Mouse (Mus musculus) R1 (cell line): ENCODE data around the gene Zic2.
"Not testable (repeated sequence)": the region's sequence is repeated elsewhere in the genome, so short reads cannot be mapped to it uniquely, and the experiment has no call there.

Source experiments
- DNase-seq: peaks from one replicate; pipeline ENCODE4 v3.0.0-alpha.2; 2018; ENCODE audit warnings: low read depth, low spot score

The Zic2 gene

DNA sequence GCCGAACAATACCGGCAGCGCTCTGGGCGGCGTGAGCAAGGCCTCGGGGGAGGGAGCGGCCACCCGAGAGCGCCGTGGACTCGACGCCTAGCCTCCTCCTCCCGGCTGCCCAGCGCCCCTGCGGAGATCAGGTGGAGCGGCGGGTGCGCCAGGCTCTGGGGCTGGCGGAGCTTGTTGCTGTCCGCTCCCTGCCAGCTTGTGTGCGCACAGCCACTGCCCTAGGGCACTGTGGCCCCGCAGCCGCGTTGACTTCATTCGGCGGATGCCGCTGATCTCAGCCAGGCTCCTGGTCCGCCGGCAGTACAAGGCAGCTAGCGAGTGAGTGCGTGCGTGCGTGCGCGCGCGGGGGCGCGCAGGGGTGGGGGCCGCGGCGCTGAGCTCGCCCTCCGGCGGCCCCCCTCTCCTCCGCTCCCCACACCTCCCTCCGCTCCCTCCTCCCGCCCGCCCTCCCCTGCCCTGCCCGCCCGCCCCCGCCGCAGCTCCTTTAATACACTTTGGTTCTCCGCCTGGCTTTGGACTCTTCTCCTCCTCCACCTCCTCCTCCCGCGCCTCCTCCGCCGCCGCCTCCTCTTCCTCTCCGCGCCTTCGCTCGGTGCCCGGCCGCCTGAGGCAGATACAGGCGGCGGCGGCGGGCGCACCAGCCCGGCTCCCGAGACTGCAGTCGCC, at the start of gene Zic2:
Gene Zic2, plus strand, starts transcription at position 545 of the 666 bp plus-strand sequence.
- no peak for DNase-seq

GRCm38 (mm10) chr14:122426529-122427203, 48.6 kb upstream of the Zic2 start:
- DNase-seq = no peak

- DNase-seq = no peak
These were observed 48.1 kb upstream of the Zic2 start for GRCm38 (mm10) chr14:122427204-122427560.

DNA sequence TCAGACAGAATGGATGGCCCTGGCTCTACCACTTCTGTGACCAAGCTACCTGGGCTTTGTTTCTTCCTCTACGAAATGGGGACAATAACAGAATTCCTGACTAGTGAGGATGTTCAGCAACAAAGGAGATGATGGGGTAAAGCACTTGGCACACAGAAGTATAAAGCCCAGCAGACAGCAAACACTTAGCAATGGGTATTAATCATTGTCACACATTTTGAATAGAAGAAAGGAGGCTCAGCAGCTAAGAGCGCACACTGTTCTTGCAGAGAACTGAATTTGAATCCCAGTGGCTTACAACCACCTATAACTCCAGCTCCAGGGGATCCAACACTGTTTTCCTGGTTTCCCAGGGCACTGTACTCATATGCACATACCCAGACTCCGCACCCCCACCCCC, 47.6 kb upstream of the Zic2 start:
- no peak for DNase-seq

DNA sequence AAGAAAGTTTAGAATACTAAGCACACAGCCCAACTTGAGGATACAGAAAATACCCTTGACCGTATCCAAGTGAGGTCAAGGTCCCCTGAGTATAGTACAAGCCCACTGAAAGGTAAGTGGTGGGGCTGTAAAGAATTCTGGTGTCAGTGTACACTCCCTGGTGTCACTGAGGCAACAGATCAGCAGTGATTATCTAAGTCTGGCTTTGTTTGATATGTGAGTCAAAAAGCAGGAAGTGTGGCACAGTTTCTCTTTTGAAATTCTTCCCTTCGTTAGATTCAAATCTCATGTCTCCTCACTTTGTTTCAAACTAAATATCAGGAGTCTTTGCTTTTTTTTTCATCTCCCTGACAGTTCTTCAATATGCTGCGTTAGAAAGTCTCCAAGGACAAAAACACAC, 42.7 kb upstream of the Zic2 start:
- DNase-seq = peak; percentile 65

DNA sequence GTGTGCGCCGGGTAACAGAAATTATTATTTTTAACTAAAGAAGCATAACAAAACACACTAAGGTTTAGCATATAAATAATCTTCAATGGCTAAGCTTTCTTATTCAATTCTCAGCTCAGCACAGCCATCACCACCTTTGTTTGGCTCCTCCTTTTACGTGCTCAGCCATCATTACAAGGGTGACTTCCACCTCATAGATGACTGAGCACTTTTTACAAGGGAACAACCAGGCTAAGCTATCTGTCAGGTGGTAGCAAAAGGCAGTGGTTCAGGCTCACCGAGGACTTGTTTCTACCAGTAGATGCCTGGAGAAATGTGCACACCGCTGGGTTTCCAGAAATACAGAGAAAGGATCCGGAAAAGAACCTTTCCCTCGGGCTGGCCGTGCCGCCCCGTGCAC, 41.2 kb upstream of the Zic2 start:
- DNase-seq = peak; percentile 90

DNA sequence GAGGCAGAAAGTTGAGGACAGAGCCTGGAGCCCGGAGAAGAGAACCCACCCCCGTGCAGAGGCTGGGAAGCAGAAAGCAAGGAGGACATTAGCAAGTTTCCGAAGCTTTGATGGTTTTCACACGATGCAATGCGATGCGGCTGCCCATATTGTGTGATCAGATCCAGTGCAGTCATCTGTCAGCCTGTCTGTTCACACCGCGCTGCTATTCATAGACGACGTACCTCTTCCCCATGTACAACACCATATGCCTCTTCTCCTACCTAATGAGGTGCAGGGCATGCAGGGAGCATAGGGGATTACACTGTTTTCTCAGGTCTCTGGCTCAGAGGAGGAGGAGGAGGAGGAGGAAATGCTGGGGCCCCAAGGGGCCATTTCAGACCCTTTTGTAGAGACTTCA, 38.4 kb upstream of the Zic2 start:
- no peak for DNase-seq

DNA sequence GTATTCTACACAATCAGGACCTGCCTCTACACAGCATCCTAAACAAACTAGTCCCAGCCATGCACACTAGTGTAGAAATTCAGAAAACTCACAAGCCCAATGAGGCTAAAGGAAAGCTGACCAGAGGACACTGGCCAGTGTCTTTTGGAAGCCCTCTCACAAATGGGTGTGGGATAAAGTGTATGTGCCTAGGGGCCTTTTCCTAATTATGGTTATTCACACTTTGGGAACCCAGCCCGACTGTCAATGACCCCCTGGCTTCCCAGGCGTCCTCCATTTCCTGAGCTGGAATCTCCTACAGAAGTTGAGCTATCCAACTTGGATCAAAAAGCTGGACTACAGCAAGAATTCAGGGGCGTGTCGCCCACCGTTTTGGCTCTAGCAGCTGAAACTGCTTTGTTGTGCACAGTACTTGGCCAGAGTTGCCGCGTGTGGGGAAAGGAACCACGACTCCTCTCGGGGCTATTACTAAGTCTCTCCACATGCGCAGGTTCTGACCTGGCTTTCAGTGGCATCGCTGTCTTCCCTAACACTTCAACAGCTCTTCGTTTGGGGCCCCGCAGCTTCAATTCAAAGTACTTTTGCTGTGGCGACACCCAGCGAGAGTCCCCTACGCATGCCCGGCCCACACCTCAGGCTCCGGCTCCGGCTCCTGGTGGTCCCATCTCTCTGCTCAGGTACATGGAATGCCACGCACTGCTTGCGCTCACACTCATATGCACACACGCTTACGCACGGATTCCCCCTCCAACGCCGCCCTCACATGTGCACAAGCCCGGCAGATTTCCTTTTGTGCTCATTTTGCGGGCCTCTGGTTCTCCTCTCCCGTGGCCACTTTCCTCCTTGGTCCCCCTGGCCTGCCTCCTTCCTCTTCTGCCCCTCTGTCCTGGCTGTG, 25.4 kb upstream of the Zic2 start:
- peak; percentile 71 for DNase-seq

DNA sequence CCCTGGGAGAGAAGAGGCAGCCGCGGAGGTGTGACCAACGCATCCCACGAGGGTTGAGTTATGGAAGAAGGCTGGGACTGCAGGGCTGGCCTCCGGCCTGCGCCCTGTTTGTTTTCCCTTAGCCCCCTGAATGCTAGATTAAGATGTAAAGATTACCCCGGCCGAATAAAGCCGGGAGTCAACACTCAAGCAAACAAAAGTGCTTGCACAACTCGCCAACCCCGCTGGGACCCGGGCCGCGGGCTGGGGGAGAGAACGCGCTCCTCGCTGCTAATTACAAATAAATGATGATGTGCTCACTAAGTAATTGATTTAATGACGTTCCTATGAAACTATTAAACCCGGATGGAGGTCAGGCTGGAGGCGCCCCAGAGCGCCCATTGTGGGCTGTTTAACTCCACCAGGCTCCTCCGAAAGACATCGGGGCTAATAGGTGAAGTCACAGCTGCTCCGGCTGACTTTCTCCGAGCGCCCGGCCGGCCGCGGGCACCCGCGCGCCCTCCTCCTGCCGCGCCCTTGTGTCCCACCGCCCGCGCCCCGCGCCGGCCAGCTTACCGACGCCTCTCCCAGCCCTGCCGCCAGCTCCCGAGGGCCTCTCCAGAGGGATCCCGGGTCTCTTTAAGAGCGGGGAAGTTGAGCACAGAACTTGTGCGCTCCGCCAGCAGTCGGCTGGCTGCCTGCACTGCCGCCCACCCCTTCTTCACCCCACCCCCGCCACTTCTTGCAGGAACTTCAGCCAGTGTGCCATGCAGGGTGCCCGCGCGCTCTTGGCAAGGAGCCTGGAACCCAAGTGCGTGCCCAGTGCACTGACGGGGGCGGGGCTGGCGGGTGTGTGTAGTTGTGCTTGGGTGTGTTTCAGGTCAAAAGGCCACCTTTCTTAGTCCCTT, 24.5 kb upstream of the Zic2 start, which contains the start of gene Gm5089:
Gene Gm5089, minus strand, starts transcription at position 620 of the 887 bp plus-strand sequence.
- DNase-seq = peak; percentile 57

- DNase-seq = no peak
These were observed 23.6 kb upstream of the Zic2 start for GRCm38 (mm10) chr14:122451551-122452145.

- no peak for DNase-seq
These were observed 22.4 kb upstream of the Zic2 start for GRCm38 (mm10) chr14:122452701-122453387.

DNA sequence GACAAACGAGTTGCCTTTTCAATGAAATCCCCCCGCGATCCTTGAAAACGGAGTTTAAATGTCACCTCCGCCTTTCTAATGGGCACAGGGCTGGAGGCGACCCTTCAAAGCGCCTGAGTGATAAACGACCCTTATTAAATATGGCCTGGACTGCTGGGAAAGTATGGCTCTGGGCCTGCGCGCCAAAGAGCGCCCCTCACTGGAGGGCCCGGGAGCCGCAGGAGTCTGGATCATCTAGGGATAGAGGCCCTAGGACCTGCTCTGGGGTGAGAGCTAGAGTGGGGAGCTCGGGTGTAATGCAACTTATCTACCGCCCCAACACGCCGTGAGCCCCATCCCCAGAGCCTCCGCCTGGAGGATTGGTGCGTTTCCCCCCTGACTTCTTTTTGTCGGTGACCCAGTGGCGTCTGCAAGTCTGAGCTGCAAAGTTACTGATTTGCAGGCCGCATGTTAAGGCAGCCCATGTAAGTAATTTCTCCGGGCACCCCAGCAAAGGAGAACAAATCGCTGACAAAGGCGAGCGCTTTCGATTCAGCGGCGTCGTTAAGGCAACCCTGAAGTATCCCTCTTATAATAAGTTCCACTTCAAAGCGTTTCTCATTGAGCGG, 21.7 kb upstream of the Zic2 start:
- peak; percentile 69 for DNase-seq

GRCm38 (mm10) chr14:122453996-122454738, 21.1 kb upstream of the Zic2 start:
- DNase-seq = no peak

- DNase-seq = no peak
These were observed 20.2 kb upstream of the Zic2 start for GRCm38 (mm10) chr14:122454901-122455561.

GRCm38 (mm10) chr14:122455562-122455958, 19.7 kb upstream of the Zic2 start:
- no peak for DNase-seq

DNA sequence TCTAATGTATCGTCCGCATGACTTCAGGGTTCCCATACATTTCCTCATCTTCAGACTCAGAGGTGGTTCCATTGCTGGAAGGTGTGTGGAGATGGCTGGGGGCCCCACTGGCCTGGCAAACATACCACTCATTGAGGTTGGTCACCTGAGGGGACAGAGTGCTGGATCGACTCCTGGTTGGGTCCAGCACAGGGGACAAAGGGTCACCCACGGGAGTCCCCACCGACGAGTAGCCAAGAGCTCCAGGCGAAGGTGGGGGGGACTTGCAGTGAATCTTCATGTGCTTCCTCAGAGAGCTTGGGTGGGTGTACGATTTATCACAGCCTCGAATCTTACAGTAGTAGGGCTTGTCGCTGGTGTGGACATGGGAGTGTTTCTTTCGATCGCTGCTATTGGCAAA, 15.9 kb upstream of the Zic2 start:
- DNase-seq = not testable (repeated sequence)

- DNase-seq = no peak
These were observed 15.5 kb upstream of the Zic2 start for GRCm38 (mm10) chr14:122459776-122460175.

DNA sequence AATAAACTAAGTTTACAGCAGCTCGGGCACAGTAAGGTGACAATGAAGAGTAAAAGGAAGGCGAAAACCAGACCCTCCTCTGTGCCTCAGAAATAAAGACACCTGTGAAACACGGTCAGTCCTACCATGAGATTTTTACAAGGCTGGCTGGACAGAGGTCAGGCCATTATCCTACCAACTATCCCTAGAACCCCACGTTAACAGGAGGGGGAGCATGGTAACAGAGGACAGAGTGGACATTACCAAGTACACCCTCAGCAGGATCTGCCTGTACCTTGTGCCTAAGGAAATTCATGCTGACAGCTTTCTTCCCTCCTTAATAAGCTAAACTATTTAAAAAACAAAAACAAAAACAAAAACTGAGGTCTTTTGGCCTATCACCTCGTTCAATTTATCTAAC, 15.0 kb upstream of the Zic2 start:
- no peak for DNase-seq

DNA sequence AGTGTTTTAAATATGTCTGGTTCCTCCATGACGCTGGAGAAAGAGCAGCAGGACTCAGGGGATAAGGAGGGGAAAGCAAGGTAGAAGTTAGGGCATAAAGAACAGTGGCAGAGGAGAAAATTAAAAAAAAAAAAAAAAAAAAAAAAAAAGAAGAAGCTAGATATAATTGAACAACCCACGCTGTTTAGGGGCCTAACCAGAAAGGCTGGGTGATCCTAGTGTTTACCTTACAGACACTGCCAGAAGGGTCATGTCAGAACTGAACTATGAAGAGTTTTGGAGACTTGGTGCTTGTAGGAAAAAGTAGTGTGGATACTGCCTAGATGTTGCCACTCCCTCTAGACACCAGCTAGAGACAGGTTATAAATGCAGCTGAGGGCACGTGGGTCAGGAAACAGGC, 13.7 kb upstream of the Zic2 start:
- no peak for DNase-seq
